Mouse (Mus musculus) embryonic facial prominence, embryonic 11.5 days (tissue): Measurements from ENCODE around the gene Trp53bp1. TPM values are rescaled to one million over a fixed set of nuclear protein-coding genes. Genes with fewer than 3 reads are reported as not detected.

ENCODE experiments used
- ATAC-seq: fragments of 200-750 bp; cut with Nextera tagmentation; replicated peaks from 2 replicates; pipeline ENCODE4 v1.8.0; 2017; ENCODE audit warnings: low read depth; ENCODE audit not compliant: insufficient number of reproducible peaks, low FRiP score, low TSS enrichment
- DNase-seq: peaks from one replicate; pipeline ENCODE4 v3.0.0-alpha.2; 2015; ENCODE audit warnings: low spot score
- H3K27ac ChIP-seq: fragments of 300-500 bp; sonication (generic); replicated peaks from 2 replicates; pipeline ENCODE4 v1.5.1; 2014; ENCODE audit warnings: mild to moderate bottlenecking, low read depth, low read length, control low read depth
- H3K27me3 ChIP-seq: fragments of 300-500 bp; sonication (generic); 2 replicates; pipeline ENCODE4 v1.6.1; 2014; ENCODE audit warnings: mild to moderate bottlenecking, low read length, moderate library complexity, mixed read lengths; ENCODE audit not compliant: control insufficient read depth, insufficient read depth
- H3K36me3 ChIP-seq: fragments of 300-500 bp; sonication (generic); replicated peaks from 2 replicates; pipeline ENCODE4 v1.6.1; 2014; ENCODE audit warnings: low read depth, mild to moderate bottlenecking, low read length, moderate library complexity, mixed read lengths; ENCODE audit not compliant: control insufficient read depth, insufficient read depth
- H3K4me1 ChIP-seq: fragments of 300-500 bp; sonication (generic); 2 replicates; pipeline ENCODE4 v1.6.1; 2014; ENCODE audit warnings: low read length, mixed read lengths; ENCODE audit not compliant: control insufficient read depth, insufficient read depth
- H3K4me2 ChIP-seq: fragments of 300-500 bp; sonication (generic); 2 replicates; pipeline ENCODE4 v1.6.1; 2014; ENCODE audit warnings: low read depth, mild to moderate bottlenecking, control low read depth, low read length, moderate library complexity
- H3K4me3 ChIP-seq: fragments of 300-500 bp; sonication (generic); 2 replicates; pipeline ENCODE4 v1.5.1; 2014; ENCODE audit warnings: low read depth, low read length, control low read depth
- H3K9ac ChIP-seq: fragments of 300-500 bp; sonication (generic); replicated peaks from 2 replicates; pipeline ENCODE4 v1.6.1; 2014; ENCODE audit warnings: mild to moderate bottlenecking, control low read depth, low read length
- H3K9me3 ChIP-seq: fragments of 300-500 bp; sonication (generic); replicated peaks from 2 replicates; pipeline ENCODE4 v1.6.1; 2016; ENCODE audit warnings: mild to moderate bottlenecking, low read length, inconsistent platforms, mixed read lengths; ENCODE audit not compliant: control insufficient read depth
- WGBS: fragments of 180-500 bp; shearing (Covaris S2); extraction: QIAGEN DNeasy Blood & Tissue Kit; methylation state at CpG from one replicate; pipeline ENCODE4 v1.1.7; 2014; 5-methylcytosine and 5-hydroxymethylcytosine counted together
- polyA plus RNA-seq: library from polyadenylated mRNA; unstranded; fragments of >200 nt; fragmentation: Nextera tagmentation; extraction: Ambion mirVana; gene quantifications from 2 replicates; pipeline ENCODE4 v1.2.1, GENCODE M21; 2014

The Trp53bp1 gene
- polyA plus RNA-seq: 84.7 and 88.7 TPM in 2 replicates

DNA sequence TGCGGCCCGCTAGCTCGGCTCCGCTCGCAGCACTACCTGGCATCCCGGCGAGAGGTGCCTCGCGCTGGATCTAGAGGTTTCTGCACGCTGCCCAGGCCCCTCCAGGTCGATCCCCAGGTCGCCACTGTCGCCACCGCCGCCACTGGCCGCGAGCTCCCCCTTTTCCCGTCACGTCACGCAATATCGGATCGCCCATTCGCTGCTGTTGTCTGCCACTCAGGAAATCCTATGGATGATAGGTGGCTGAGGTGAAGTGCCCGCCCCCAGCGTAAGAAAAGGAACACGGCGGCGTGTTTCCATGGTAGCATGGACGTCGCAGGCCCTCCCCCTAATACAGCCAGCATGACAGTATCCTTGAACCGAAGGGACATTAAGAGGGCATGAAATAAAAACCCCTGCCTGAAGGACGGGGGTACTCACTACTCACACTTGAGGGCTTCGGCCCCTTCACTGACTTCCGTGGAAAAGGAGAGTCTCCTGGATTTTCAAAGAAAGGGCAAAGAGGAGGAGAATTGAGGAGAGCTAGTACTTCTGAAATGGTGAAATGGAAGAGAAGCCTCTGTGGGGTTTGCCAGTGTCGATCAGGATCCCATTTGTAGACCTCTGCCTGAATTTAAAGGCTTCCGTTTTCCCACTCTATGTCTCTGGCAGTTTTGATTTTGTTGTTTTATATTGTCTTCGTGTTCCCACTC lies at the start of gene Trp53bp1:
Trp53bp1 (minus strand) TSS at position 172 of the 692 bp plus-strand sequence.
- DNase-seq (peak; percentile 96), ATAC-seq (peak; percentile 98)
- H3K4me1 ChIP-seq: no peaks in the 10 kb centered on the region

GRCm38 (mm10) chr2:121316278-121316677 lies 45.1 kb upstream of the Trp53bp1 start:
- H3K4me2 ChIP-seq: no peak overlapping the region
- H3K9ac ChIP-seq: no peak overlapping the region
- no peaks in the 10 kb centered on the region for H3K4me1 ChIP-seq
- H3K4me3 ChIP-seq: no peak overlapping the region
- DNase-seq (no peak), ATAC-seq (no peak)
- H3K27ac ChIP-seq: no peak overlapping the region
- H3K27me3 ChIP-seq: no peaks in the 10 kb centered on the region
- H3K36me3 ChIP-seq: no peaks in the 10 kb centered on the region
- H3K9me3 ChIP-seq: no peaks in the 10 kb centered on the region
- 77% methylated on average over 8 of the region's 8 CpGs for WGBS

More for the DNA sequence above, at the start of gene Trp53bp1:
- peak within 1 kb of the TSS; percentile 92 for H3K9ac ChIP-seq
- H3K4me3 ChIP-seq: peak within 1 kb of the TSS; percentile 95
- H3K27ac ChIP-seq: peak within 1 kb of the TSS; percentile 91
- peaks cover 6% of the 10 kb centered on the region; the same call in 1 of the 2 replicates for H3K36me3 ChIP-seq
- under 1% methylated on average over 37 of the region's 37 CpGs for WGBS
- no peaks in the 10 kb centered on the region for H3K27me3 ChIP-seq
- H3K4me2 ChIP-seq: peak within 1 kb of the TSS; percentile 52
- H3K9me3 ChIP-seq: no peaks in the 10 kb centered on the region

DNA sequence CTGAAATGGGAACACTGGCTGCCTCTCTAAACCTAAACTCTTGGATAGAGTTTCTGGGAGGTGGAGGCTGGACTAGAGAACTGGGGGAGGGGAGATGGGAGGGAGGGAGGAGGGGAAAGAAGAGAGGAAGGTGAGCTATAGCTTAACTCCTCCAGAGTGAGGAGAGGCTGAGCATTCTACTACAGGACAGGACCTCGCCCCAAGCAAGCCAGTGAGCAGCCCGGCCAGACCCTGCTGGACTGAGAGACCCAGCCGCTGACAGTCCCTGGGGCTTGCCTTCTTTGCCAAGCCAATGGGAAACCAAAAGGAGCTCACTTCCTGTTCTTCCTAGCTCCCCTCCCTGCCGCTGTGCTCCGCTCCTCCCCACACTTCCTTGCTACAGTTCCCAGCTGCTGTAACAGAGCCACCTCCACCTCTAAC lies 37.8 kb upstream of the Trp53bp1 start:
- Histone ChIP-seq H3K4me2 (no peak overlapping the region), H3K9ac (no peak overlapping the region; the same call in 1 of the 2 replicates), H3K9me3 (no peaks in the 10 kb centered on the region), H3K27ac (no peak overlapping the region), H3K36me3 (no peaks in the 10 kb centered on the region), H3K4me1 (peaks cover 2% of the 10 kb centered on the region; the same call in 1 of the 2 replicates), H3K4me3 (no peak overlapping the region), H3K27me3 (no peaks in the 10 kb centered on the region)
- ATAC-seq (no peak), DNase-seq (peak; percentile 25)
- WGBS: 22% methylated on average over 5 of the region's 5 CpGs

DNA sequence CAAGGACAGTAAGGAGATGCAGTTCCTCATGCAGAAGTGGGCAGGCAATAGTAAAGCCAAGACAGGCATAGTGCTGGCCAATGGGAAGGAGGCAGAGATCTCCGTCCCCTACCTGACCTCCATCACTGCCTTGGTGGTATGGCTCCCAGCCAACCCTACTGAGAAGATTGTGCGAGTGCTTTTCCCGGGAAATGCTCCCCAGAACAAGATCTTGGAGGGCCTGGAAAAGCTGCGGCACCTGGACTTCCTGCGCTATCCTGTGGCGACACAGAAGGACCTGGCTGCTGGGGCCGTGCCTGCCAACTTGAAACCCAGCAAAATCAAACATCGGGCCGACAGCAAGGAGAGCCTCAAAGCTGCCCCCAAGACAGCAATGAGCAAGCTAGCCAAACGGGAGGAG lies 28.8 kb upstream of the Trp53bp1 start:
- Histone ChIP-seq H3K4me2 (no peak overlapping the region), H3K4me3 (no peak overlapping the region), H3K36me3 (no peaks in the 10 kb centered on the region), H3K4me1 (peaks cover 14% of the 10 kb centered on the region), H3K27me3 (peaks cover 21% of the 10 kb centered on the region), H3K9ac (no peak overlapping the region), H3K27ac (no peak overlapping the region), H3K9me3 (no peaks in the 10 kb centered on the region)
- WGBS: 85% methylated on average over 10 of the region's 10 CpGs
- ATAC-seq: no peak
- DNase-seq: no peak

DNA sequence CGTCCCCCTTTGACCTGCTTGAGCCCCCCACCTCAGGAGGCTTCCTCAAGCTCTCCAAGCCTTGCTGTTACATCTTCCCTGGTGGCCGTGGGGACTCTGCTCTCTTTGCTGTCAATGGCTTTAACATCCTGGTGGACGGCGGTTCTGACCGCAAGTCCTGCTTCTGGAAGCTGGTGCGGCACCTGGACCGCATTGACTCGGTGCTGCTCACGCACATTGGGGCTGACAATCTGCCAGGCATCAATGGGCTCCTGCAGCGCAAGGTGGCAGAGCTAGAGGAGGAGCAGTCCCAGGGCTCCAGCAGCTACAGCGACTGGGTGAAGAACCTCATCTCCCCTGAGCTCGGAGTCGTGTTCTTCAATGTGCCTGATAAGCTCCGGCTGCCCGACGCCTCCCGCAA lies 28.3 kb upstream of the Trp53bp1 start:
- peaks cover 21% of the 10 kb centered on the region for H3K27me3 ChIP-seq
- DNase-seq (no peak), ATAC-seq (no peak)
- H3K9me3 ChIP-seq: no peaks in the 10 kb centered on the region
- H3K9ac ChIP-seq: no peak overlapping the region
- no peak overlapping the region for H3K4me2 ChIP-seq
- WGBS: 88% methylated on average over 17 of the region's 17 CpGs
- H3K36me3 ChIP-seq: no peaks in the 10 kb centered on the region
- H3K27ac ChIP-seq: no peak overlapping the region
- no peak overlapping the region for H3K4me3 ChIP-seq
- peaks cover 18% of the 10 kb centered on the region for H3K4me1 ChIP-seq

DNA sequence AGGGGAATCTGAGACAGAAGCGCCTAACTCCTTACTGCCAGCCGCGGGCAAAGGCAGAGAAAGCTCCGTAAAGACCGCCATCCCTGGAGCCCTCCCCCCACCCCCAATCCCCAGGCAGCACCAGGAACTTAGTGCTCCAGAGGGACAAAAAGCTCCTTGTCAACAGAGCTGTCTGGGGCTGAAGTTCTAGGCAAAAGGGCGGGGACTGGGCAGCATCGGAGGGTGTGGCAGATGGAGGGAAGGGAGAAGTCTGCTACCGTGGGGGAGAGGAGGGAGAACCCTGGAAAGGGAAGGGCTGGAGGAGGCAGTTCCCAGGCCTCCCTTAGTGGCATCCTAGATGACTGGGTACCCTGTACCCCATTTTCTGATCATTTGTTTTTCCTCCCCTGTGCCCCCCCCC lies 26.9 kb upstream of the Trp53bp1 start:
- Histone ChIP-seq H3K9ac (no peak overlapping the region), H3K4me1 (peaks cover 18% of the 10 kb centered on the region), H3K4me3 (no peak overlapping the region), H3K27me3 (peaks cover 21% of the 10 kb centered on the region), H3K9me3 (no peaks in the 10 kb centered on the region), H3K27ac (no peak overlapping the region), H3K4me2 (no peak overlapping the region), H3K36me3 (no peaks in the 10 kb centered on the region)
- WGBS: 5% methylated on average over 8 of the region's 8 CpGs
- ATAC-seq (no peak), DNase-seq (peak; percentile 35)

DNA sequence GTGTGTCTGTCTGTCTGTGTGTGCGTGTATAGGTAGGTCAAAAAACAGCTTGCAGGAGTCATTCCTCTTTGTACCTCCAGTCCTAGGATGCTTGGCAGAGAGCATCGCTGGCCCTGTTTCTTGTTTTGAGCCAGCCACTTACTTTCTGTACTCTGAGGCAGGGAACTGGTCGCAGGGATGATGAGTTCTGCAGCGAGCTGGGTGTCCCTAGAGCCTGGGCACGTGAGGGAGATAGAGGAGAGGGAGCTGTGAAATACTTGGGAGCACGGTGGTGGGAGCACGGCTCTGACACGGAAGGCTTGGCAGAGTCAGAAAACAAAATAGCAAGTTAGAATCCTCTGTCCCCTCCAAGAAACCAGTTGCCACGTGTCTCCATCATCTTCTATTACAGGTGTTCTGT lies 26.5 kb upstream of the Trp53bp1 start:
- no peaks in the 10 kb centered on the region for H3K9me3 ChIP-seq
- ATAC-seq: no peak
- no peaks in the 10 kb centered on the region for H3K36me3 ChIP-seq
- H3K9ac ChIP-seq: no peak overlapping the region; the same call in 1 of the 2 replicates
- no peak for DNase-seq
- H3K4me2 ChIP-seq: no peak overlapping the region
- WGBS: 7% methylated on average over 9 of the region's 9 CpGs
- peaks cover 18% of the 10 kb centered on the region for H3K4me1 ChIP-seq
- H3K27ac ChIP-seq: no peak overlapping the region
- H3K4me3 ChIP-seq: no peak overlapping the region
- peaks cover 21% of the 10 kb centered on the region for H3K27me3 ChIP-seq

DNA sequence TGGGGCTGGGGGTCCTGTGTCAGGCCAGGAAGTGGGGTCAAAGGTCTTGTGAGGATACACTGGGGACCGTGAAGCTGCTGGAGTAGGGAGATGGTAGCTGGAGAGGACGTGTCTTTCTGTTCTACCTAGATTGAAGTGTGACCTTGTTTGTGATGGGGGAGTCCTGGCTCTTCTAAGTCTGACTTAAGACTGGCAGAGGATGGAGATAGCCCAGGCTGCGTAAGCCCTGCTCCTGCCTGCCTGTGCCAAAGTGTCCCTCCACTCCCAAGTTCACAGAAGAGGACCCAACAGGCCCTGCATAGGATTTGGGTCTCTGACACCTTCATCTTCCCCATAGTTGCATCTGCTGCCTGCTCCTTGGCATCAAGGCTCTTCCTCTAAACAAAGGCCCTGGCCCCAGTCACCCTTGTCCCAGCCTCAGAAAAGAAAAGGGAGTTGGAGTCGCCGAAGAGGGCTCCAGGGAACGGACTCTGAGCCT lies 25.6 kb upstream of the Trp53bp1 start:
- H3K9ac ChIP-seq: no peak overlapping the region; the same call in 1 of the 2 replicates
- ATAC-seq: no peak
- WGBS: 8% methylated on average over 6 of the region's 6 CpGs
- peak overlapping the region; percentile 36; the same call in 1 of the 2 replicates for H3K4me3 ChIP-seq
- H3K4me1 ChIP-seq: peaks cover 18% of the 10 kb centered on the region
- peak overlapping the region; percentile 67 for H3K4me2 ChIP-seq
- no peaks in the 10 kb centered on the region for H3K36me3 ChIP-seq
- H3K9me3 ChIP-seq: no peaks in the 10 kb centered on the region
- H3K27me3 ChIP-seq: peaks cover 21% of the 10 kb centered on the region
- H3K27ac ChIP-seq: no peak overlapping the region
- peak; percentile 26 for DNase-seq
